Mouse (Mus musculus): ENCODE results near the gene Ccl27a.

Gene Ccl27a

GRCm38 (mm10) chr4:41755338-41756305 lies 18.4 kb downstream of the Ccl27a start, which contains the start of gene Sigmar1:
Gene Sigmar1 (minus strand): TSS chr4:41756157.
- peak; percentile 69 for DNase-seq (ENCODE audit: low spot score)

DNA sequence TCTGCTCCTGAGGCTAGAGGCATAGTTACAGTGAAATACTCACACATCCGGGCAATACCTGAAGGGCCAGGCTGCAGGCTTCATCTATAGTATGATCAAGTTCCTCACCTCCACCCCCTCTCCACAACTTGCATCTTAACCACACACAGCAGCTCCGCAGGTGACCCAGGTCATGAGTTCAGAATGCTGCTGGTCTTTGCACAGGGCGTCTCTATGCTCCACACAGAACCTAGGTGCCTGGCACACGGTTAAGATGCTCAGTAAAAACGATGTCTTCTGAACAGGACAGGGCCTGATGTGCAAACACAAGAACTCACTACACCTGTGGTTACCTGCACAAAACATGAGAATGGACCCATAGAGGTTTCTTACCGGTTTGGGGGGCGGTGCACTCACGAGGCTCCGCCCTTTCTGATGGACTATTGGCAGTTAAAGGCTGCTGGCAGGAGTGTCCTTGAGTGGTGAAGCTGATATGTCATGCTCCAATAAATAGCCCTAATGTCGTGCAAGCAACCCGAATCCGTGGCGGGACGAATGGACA lies 19.2 kb downstream of the Ccl27a start, which contains the start of gene Galt:
Gene Galt (plus strand): TSS at position 432 of the 541 bp plus-strand sequence.
- DNase-seq (ENCODE audit: low spot score), result no peak

GRCm38 (mm10) chr4:41745021-41745420 lies 29.0 kb downstream of the Ccl27a start:
- DNase-seq (ENCODE audit: low spot score), result no peak

DNA sequence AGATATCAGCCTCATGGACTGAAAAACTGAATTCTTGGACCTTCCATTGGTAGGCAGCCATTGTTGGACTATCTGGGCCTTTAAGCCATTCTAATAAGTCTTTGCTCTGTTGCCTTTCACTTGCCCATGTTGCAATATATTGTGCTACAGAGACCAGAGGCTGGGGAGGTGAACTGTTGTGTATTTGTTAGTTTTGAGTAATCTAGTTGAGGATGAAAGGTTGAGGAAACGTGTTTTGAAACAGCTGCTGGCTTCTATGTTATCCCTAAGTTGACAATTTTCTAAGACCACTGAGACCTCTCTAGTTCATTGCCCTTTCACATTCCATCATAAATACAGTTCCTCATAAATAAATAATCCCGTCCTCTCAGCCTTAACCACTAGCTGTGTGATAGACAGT lies 29.9 kb downstream of the Ccl27a start:
- no peak for DNase-seq (ENCODE audit: low spot score)

- peak; percentile 91 for DNase-seq (ENCODE audit: low spot score)
Measured at GRCm38 (mm10) chr4:41741158-41741560, 32.9 kb downstream of the Ccl27a start.

DNA sequence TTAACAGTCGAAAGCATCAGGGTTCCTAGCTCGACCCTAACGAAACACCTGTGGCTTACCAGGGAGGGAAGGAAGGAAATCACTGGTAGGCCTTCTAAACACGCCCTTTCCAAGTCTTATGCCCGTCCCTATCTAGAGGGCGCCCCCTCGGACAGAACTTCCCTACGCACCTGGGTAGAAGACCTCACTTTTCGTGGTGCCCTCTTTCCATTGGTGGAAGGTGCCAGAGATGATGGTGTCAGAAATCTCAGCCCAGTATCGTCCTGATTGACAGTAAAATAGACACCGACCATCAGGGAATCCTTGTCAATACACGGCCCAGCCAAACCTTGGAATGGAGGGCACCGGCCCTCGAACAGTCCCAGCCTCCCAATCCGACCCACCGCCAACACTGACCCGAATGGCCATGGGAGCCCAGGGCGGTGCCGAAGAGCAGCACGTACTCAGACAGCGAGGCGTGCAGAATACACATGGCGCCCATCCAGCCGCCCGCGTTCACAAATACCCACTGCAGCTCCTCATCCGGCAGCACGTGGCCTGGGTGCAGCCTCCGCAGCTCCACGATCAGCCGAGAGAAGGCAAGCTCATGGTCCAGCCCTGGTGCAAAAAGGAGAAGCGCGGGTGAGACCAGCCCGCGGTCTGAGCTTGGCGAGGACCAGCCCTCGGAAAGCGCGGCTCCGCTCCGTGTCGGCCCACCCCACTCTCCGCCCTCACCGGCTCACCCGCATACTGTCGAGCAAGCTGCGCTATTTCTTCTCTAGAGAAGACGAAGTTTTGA lies 33.5 kb downstream of the Ccl27a start:
- DNase-seq (ENCODE audit: low spot score), result peak; percentile 69

DNA sequence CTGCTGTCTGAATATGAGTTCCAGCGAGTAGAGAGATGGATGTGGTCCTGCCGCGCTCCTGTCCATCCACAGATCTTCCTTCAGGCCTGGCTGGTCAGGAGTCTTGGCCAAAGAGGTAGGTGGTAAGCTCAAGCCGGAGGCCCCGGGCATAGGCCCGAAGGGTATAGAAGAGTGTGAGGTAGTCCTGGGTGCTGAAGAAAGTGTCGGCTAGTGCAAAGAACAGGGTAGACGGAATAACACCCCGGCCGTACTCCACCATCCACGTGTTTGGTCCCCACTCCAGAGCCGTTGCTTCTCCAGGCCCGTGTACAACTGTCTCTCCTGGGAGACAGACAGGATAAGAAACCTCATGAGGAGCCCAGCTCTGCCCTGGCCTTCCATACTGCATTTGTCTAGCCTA lies 34.8 kb downstream of the Ccl27a start:
- DNase-seq (ENCODE audit: low spot score), result no peak

DNA sequence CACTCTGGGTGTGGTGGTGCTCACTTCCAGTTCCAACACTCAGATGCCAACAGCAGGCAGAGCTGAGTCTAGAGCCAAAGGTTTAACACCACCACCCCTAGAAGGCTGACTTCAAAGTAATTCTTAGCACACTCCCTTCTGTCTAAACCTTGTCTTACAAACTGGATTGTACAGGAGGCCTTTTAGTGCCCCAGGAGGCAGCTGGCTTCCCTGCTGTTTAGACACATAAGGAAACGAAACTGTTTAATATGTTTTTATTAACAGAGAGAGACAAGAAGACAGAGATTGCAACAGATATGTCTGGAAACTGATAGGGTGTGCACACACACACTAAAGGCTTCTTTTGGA lies 35.8 kb downstream of the Ccl27a start:
- DNase-seq (ENCODE audit: low spot score), result no peak

- DNase-seq (ENCODE audit: low spot score), result peak; percentile 73
Measured at GRCm38 (mm10) chr4:41737602-41738255, 36.3 kb downstream of the Ccl27a start.

GRCm38 (mm10) chr4:41731052-41731765 lies 42.8 kb downstream of the Ccl27a start, which contains the start of gene Arid3c:
Gene Arid3c (minus strand): TSS chr4:41731142.
- no peak for DNase-seq (ENCODE audit: low spot score)

GRCm38 (mm10) chr4:41726826-41727621 lies 47.0 kb downstream of the Ccl27a start:
- DNase-seq (ENCODE audit: low spot score), result no peak

DNA sequence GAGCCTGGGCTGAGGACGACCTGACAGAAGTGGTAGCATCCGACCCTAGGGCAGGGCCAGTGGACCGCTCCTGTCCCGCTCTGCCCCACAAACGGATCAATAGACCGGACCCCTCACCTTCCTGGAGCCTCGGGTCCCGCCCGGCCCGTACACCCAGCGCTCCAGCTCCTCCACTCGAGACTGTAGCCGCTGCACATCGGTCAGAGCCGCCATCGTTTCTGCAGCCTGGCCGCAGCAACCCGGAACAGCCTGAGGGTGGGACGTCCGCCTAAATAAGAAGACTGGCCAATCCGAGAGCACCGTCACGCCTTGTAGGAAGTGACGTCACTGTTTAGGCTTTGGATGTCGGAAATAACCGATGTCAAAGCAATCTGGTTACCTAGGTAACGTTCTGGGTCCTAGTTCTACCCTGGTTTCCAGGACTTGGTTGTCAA lies 51.1 kb downstream of the Ccl27a start, which contains the start of gene Dctn3:
Gene Dctn3 (minus strand): TSS at position 253 of the 434 bp plus-strand sequence.
- peak; percentile 95 for DNase-seq (ENCODE audit: low spot score)
